Mouse (Mus musculus): Measurements from ENCODE around the gene Rbm26. TPM values are rescaled to one million over a fixed set of nuclear protein-coding genes. Genes with fewer than 3 reads are reported as not detected.

Rbm26 gene
- total and polyA plus RNA-seq, 2 experiments from 2014 or later: 30.6 to 32.9 TPM

DNA sequence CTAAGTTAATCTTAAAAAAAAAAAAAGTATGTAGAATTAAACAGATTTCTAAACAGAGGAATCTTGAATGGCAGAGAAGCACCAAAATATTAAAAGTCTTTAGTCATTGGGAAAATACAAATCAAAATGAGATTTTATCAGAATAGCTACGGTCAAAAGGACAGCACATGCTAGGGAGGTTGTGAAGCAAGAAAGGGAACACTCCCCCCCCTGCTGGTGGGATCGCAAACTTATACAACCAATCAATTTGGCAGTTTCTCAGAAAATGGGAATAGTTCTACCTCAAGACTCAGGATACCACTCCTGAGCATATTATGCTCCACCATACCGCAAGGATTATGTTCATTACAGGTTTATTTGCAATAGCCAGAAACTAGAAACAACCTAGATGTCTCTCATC, 80.9 kb downstream of the Rbm26 start:
- ATAC-seq: no peak
- WGBS: 60% methylated on average over 3 of the region's 3 CpGs

DNA sequence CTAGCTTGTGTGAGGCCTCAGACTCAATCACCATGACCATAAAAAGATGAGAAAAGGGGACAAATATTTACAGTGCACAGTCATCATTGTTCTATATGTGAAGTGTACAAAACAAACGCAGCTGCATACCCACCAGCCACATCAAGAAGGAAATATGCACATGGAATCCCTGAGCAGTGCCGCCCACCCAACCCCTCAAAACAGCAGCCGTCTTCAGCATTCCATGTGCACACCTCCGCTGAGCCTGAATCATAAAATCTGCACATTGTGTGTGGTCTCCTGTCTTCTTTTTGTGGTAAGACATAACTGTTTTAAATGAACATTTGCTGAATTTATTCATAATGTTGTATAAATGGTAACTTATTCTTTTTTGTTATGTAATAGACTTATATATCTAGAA, 90.1 kb downstream of the Rbm26 start:
- H3K9me3 ChIP-seq (ENCODE audit: low read length): no peaks in the 10 kb centered on the region
- TF ChIP-seq CTCF (IDR thresholded peaks at IDR 0.05; ENCODE audit: low read depth): no peak
- no peak overlapping the region for H3K27ac ChIP-seq
- ATAC-seq: no peak
- H3K36me3 ChIP-seq (ENCODE audit: insufficient read depth, low read length): no peaks in the 10 kb centered on the region
- DNase-seq (ENCODE audit: low spot score): no peak
- H3K4me1 ChIP-seq (ENCODE audit: insufficient read depth, low read length): no peaks in the 10 kb centered on the region
- no peak overlapping the region for H3K4me2 ChIP-seq (ENCODE audit: low read depth, low read length)
- no peak overlapping the region for H3K4me3 ChIP-seq (ENCODE audit: low read length)
- H3K27me3 ChIP-seq (ENCODE audit: insufficient read depth, low read length): no peaks in the 10 kb centered on the region
- no peak overlapping the region for H3K9ac ChIP-seq (replicated peaks; ENCODE audit: low read length)
- WGBS: 83% methylated on average over 4 of the region's 4 CpGs

More for the DNA sequence above, 80.9 kb downstream of the Rbm26 start:
- Histone ChIP-seq H3K27me3 (ENCODE audit: insufficient read depth, low read length) (no peaks in the 10 kb centered on the region), H3K4me3 (ENCODE audit: low read length) (no peak overlapping the region), H3K9me3 (ENCODE audit: low read length) (no peaks in the 10 kb centered on the region), H3K36me3 (ENCODE audit: insufficient read depth, low read length) (no peaks in the 10 kb centered on the region), H3K27ac (no peak overlapping the region), H3K9ac (replicated peaks; ENCODE audit: low read length) (no peak overlapping the region), H3K4me1 (ENCODE audit: insufficient read depth, low read length) (no peaks in the 10 kb centered on the region), H3K4me2 (ENCODE audit: low read depth, low read length) (no peak overlapping the region)
- DNase-seq (ENCODE audit: low spot score): no peak
- TF ChIP-seq CTCF (IDR thresholded peaks at IDR 0.05; ENCODE audit: low read depth): no peak

DNA sequence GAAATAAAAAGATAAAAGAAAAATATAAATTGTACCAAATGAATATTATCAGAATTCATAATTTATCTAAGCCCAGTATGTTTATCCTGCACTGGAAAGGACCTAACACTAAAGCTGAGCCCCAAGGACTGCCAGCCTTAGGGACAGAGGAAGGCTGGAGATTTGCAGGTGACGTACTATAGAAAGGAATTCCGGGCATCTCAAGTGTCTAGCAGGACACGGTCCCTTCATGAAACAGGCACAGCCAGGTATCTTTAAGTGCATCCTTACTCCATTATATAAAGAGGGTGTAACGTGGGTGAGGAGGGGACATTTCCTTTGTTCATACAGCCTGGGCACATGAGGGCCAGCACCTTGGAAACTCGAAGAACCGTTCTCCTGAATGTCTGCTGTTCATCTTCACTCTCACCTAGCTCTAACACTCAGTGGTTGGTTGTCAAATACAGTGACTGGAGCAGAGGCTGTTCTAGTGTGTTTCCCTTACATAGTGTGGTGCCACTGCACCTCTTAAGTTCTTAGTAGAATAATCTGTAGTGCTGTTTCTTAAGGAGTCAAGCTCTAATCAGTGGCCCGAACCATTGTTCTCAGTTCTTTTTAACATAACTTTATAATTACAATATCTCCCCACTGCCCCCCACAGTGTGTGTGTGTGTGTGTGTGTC, 91.7 kb downstream of the Rbm26 start:
- H3K36me3 ChIP-seq (ENCODE audit: insufficient read depth, low read length): no peaks in the 10 kb centered on the region
- ATAC-seq: peak; percentile 40; the same call in 1 of the 2 replicates

DNA sequence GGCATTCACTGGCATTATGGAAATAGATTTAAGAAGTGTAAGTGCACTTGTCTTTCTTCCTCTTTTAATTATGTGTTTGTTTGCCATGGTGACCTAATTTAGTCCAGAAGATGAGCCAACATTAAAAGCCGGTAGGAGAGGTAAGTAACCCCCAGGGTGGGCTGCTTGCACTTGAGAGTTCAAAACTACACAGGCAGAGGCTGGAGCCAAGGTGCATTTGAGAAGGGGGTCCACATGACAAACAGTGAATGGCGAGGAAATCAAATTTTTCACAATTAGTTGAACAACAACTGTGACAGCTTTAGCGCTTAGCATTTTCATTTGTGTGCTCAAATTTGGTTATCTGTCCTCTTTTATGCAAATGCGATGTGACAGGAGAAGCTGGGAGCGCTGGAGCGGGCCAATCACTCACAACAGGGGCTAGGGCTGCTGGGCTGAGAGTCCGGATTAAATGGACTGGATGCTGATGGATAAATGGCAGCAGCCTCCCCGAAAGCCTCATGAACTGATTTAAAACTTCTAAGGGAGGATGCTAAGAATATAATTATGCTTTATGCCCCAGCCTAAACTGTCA, 92.3 kb downstream of the Rbm26 start:
- 25% methylated on average over 8 of the region's 8 CpGs for WGBS
- no peaks in the 10 kb centered on the region for H3K9me3 ChIP-seq (ENCODE audit: low read length)
- no peak overlapping the region for H3K4me3 ChIP-seq (ENCODE audit: low read length)
- ATAC-seq (peak; percentile 85), DNase-seq (ENCODE audit: low spot score) (peak; percentile 80)
- no peak overlapping the region for H3K4me2 ChIP-seq (ENCODE audit: low read depth, low read length)
- H3K27me3 ChIP-seq (ENCODE audit: insufficient read depth, low read length): no peaks in the 10 kb centered on the region
- TF ChIP-seq CTCF (IDR thresholded peaks at IDR 0.05; ENCODE audit: low read depth): no peak
- no peaks in the 10 kb centered on the region for H3K4me1 ChIP-seq (ENCODE audit: insufficient read depth, low read length)
- H3K27ac ChIP-seq: no peak overlapping the region
- no peaks in the 10 kb centered on the region for H3K36me3 ChIP-seq (ENCODE audit: insufficient read depth, low read length)
- H3K9ac ChIP-seq (replicated peaks; ENCODE audit: low read length): no peak overlapping the region

More for the DNA sequence above, 91.7 kb downstream of the Rbm26 start:
- TF ChIP-seq CTCF (IDR thresholded peaks at IDR 0.05; ENCODE audit: low read depth): no peak
- 71% methylated on average over 7 of the region's 7 CpGs for WGBS
- H3K4me3 ChIP-seq (ENCODE audit: low read length): no peak overlapping the region
- no peak overlapping the region for H3K4me2 ChIP-seq (ENCODE audit: low read depth, low read length)
- no peaks in the 10 kb centered on the region for H3K4me1 ChIP-seq (ENCODE audit: insufficient read depth, low read length)
- H3K27ac ChIP-seq: no peak overlapping the region
- H3K27me3 ChIP-seq (ENCODE audit: insufficient read depth, low read length): no peaks in the 10 kb centered on the region
- no peaks in the 10 kb centered on the region for H3K9me3 ChIP-seq (ENCODE audit: low read length)
- DNase-seq (ENCODE audit: low spot score): no peak
- no peak overlapping the region for H3K9ac ChIP-seq (replicated peaks; ENCODE audit: low read length)

DNA sequence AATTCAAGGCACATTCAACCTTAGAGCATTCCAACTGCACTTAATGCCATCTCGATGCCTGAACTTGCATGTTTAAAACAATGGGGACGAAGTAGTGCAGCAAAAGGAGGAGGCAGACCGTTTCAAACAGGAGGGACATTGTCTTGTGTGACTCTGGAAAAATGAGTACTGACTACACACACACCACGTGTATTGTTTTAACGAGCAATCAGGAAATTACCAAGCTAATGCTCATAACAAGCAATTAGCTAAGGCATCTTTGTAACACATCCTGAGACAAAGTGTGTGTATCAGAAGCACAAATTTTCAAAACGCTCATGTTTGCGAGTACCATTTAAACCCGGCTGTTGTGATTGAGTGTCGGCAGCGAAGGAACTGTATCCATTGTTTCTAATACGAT, 93.0 kb downstream of the Rbm26 start:
- ATAC-seq (no peak), DNase-seq (ENCODE audit: low spot score) (no peak)
- H3K9ac ChIP-seq (replicated peaks; ENCODE audit: low read length): no peak overlapping the region
- H3K9me3 ChIP-seq (ENCODE audit: low read length): no peaks in the 10 kb centered on the region
- H3K36me3 ChIP-seq (ENCODE audit: insufficient read depth, low read length): no peaks in the 10 kb centered on the region
- no peaks in the 10 kb centered on the region for H3K27me3 ChIP-seq (ENCODE audit: insufficient read depth, low read length)
- no peak overlapping the region for H3K27ac ChIP-seq
- no peaks in the 10 kb centered on the region for H3K4me1 ChIP-seq (ENCODE audit: insufficient read depth, low read length)
- 77% methylated on average over 11 of the region's 11 CpGs for WGBS
- no peak overlapping the region for H3K4me2 ChIP-seq (ENCODE audit: low read depth, low read length)
- H3K4me3 ChIP-seq (ENCODE audit: low read length): no peak overlapping the region
- no peak for TF ChIP-seq CTCF (IDR thresholded peaks at IDR 0.05; ENCODE audit: low read depth)

DNA sequence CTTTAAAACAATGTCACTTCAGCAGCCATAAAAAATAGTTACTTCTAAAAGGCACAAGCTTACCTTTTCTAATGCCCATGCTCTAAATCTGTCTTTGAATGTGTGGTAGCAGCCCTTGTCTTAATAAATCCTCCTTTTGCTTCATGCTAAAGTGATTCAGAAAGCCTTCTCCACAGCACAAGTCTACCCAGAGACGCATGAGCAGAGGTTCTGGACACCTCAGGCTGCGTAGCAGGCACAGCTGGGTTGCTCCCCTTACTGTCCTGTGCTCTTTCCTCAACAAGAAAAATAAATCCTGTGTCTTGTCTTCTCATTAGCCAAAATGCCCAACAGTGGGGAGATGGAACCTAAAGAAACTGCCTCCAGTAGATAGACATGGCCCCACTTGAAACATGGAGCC, 102.4 kb downstream of the Rbm26 start:
- Histone ChIP-seq H3K9me3 (ENCODE audit: low read length) (no peaks in the 10 kb centered on the region), H3K4me3 (ENCODE audit: low read length) (no peak overlapping the region), H3K9ac (replicated peaks; ENCODE audit: low read length) (no peak overlapping the region), H3K4me1 (ENCODE audit: insufficient read depth, low read length) (no peaks in the 10 kb centered on the region), H3K27me3 (ENCODE audit: insufficient read depth, low read length) (no peaks in the 10 kb centered on the region), H3K36me3 (ENCODE audit: insufficient read depth, low read length) (no peaks in the 10 kb centered on the region), H3K27ac (no peak overlapping the region), H3K4me2 (ENCODE audit: low read depth, low read length) (no peak overlapping the region)
- 99% methylated on average over 2 of the region's 2 CpGs for WGBS
- ATAC-seq: no peak
- TF ChIP-seq CTCF (IDR thresholded peaks at IDR 0.05; ENCODE audit: low read depth): no peak
- no peak for DNase-seq (ENCODE audit: low spot score)

DNA sequence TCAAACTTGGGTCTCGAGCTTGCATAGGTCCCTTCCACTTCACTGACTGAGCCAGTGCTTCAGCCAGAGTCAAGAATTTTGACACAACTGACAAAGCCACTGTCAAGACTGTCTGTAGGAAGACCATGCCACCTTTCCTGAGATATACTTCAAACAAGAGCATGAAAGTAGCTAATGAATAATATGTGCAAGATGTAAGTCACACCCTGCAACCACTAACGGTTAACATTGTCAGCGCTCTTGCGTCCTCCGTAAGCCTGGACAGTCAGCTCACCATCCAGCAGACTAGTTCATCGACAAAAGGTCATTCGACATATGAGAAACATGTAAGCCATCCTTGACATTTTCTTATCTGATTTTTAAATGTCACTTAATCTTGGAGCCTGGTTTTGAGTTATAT, 102.8 kb downstream of the Rbm26 start:
- ATAC-seq (no peak), DNase-seq (ENCODE audit: low spot score) (no peak)
- H3K27ac ChIP-seq: no peak overlapping the region
- no peak overlapping the region for H3K4me3 ChIP-seq (ENCODE audit: low read length)
- no peak for TF ChIP-seq CTCF (IDR thresholded peaks at IDR 0.05; ENCODE audit: low read depth)
- H3K27me3 ChIP-seq (ENCODE audit: insufficient read depth, low read length): no peaks in the 10 kb centered on the region
- H3K9ac ChIP-seq (replicated peaks; ENCODE audit: low read length): no peak overlapping the region
- 93% methylated on average over 7 of the region's 7 CpGs for WGBS
- H3K9me3 ChIP-seq (ENCODE audit: low read length): no peaks in the 10 kb centered on the region
- no peak overlapping the region for H3K4me2 ChIP-seq (ENCODE audit: low read depth, low read length)
- H3K36me3 ChIP-seq (ENCODE audit: insufficient read depth, low read length): no peaks in the 10 kb centered on the region
- no peaks in the 10 kb centered on the region for H3K4me1 ChIP-seq (ENCODE audit: insufficient read depth, low read length)

All from hindbrain, postnatal 0 days (tissue).